Mouse (Mus musculus) lung, postnatal 0 days (tissue): ENCODE data around the gene Sorbs1. TPM values are rescaled to one million over a fixed set of nuclear protein-coding genes. Genes with fewer than 3 reads are reported as not detected.

Experiments
- ATAC-seq: fragments of 200-750 bp; cut with Nextera tagmentation; 2 replicates; pipeline ENCODE4 v1.8.0; 2017; ENCODE audit warnings: moderate library complexity
- DNase-seq: peaks from one replicate; pipeline ENCODE4 v3.0.0-alpha.2; 2016; ENCODE audit warnings: low spot score
- H3K27ac ChIP-seq: fragments of 300-500 bp; sonication (generic); 2 replicates; pipeline ENCODE4 v1.5.1; 2014; ENCODE audit warnings: antibody characterized with exemption, mild to moderate bottlenecking, low read length, mixed read lengths
- H3K27me3 ChIP-seq: fragments of 300-500 bp; sonication (generic); replicated peaks from 2 replicates; pipeline ENCODE4 v1.6.1; 2014; ENCODE audit warnings: low read length, mixed read lengths; ENCODE audit not compliant: insufficient read depth
- H3K36me3 ChIP-seq: fragments of 300-500 bp; sonication (generic); 2 replicates; pipeline ENCODE4 v1.6.1; 2014; ENCODE audit warnings: low read length, mixed read lengths; ENCODE audit not compliant: insufficient read depth
- H3K4me1 ChIP-seq: fragments of 300-500 bp; sonication (generic); 2 replicates; pipeline ENCODE4 v1.6.1; 2014; ENCODE audit warnings: antibody characterized with exemption, low read depth, low read length, mixed read lengths; ENCODE audit not compliant: insufficient read depth
- H3K4me2 ChIP-seq: fragments of 300-500 bp; sonication (generic); replicated peaks from 2 replicates; pipeline ENCODE4 v1.6.1; 2014; ENCODE audit warnings: low read depth, mild to moderate bottlenecking, low read length, moderate library complexity, mixed read lengths
- H3K4me3 ChIP-seq: fragments of 300-500 bp; sonication (generic); 2 replicates; pipeline ENCODE4 v1.5.1; 2014; ENCODE audit warnings: low read depth, low read length
- H3K9ac ChIP-seq: fragments of 300-500 bp; sonication (generic); replicated peaks from 2 replicates; pipeline ENCODE4 v1.6.1; 2014; ENCODE audit warnings: low read depth, mild to moderate bottlenecking
- H3K9me3 ChIP-seq: fragments of 300-500 bp; sonication (generic); 2 replicates; pipeline ENCODE4 v1.6.1; 2016; ENCODE audit warnings: low read length, mixed read lengths
- CTCF ChIP-seq: IDR thresholded peaks from 2 replicates; pipeline ENCODE4 v1.5.1; 2016; ENCODE audit warnings: antibody characterized with exemption, mild to moderate bottlenecking
- EP300 ChIP-seq: IDR thresholded peaks from 2 replicates; pipeline ENCODE4 v1.6.1; 2016; ENCODE audit warnings: antibody characterized with exemption, mild to moderate bottlenecking, control low read depth
- WGBS: fragments of 180-500 bp; shearing (Covaris S2); extraction: QIAGEN DNeasy Blood & Tissue Kit; methylation state at CpG from one replicate; pipeline ENCODE4 v1.1.7; 2014; 5-methylcytosine and 5-hydroxymethylcytosine counted together
- polyA plus RNA-seq: library from polyadenylated mRNA; unstranded; fragments of >200 nt; fragmentation: Nextera tagmentation; extraction: Ambion mirVana; gene quantifications from 2 replicates; pipeline ENCODE4 v1.2.1, GENCODE M21; 2015

The Sorbs1 gene
- polyA plus RNA-seq, 1 experiment from 2014 or later: 36.4 TPM

DNA sequence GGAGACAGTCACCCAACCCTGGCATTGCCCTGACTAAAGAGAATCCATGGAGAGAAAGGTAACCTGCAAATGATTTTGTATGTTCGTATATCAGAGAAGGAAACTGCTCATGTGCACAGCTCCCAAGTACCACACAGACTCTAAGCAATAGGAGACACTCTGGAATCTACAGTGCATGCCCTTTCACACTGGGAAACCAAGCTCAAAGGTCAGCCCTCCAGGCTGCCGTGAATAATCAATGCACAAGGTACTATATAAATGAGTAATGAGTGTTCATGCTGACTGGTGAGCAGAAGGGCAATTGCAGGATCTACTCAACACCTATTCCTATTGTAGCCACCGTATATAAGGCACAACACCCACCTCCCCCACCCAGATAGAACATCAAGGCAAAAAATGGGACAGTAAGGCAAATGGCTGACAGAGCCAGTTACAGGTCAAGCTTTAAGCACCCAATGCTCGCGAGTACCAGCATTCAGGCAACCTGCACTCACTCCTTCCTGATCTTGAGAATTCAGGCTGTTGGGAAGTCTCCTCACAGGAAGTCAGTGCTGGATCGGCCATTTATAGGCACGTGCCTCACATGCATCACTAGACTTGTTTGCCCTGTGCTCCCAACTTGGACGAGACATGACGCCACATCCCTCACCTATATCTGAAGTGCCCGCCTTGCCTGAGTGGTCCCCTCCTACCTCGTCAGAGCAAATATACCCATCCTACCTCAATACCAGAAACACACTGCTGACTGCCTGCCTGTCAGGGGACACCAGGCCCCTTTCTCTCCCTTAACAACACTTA is 13.4 kb downstream of the Sorbs1 start:
- no peak for ATAC-seq
- Histone ChIP-seq H3K9ac (no peak overlapping the region), H3K9me3 (no peaks in the 10 kb centered on the region), H3K27me3 (no peaks in the 10 kb centered on the region), H3K4me1 (no peaks in the 10 kb centered on the region; the same call in 1 of the 2 replicates), H3K4me3 (no peak overlapping the region), H3K27ac (no peak overlapping the region), H3K4me2 (no peak overlapping the region), H3K36me3 (no peaks in the 10 kb centered on the region; the same call in 1 of the 2 replicates)
- no peak for TF ChIP-seq EP300
- no peak for TF ChIP-seq CTCF
- 62% methylated on average over 11 of the region's 11 CpGs for WGBS
- no peak for DNase-seq

DNA sequence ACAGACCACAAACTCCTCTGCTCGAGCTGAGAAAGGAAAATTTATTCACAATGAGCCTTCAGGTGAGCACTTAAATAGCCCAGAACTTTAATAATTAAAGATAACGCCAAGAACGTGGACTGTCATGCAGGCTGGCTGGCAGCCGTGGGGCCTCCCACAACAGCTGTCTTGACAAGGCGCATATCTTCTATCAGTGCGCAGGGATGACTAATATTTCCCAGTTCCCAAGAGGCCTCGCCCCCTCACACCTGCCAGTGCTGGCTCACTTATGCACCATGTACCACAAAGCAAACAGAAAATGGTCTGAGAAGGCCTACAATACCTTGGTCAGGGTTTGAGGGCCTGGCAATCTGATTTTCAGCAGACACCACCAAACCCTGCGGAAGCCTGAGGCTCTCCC is 14.4 kb downstream of the Sorbs1 start:
- Histone ChIP-seq H3K4me3 (no peak overlapping the region), H3K27ac (no peak overlapping the region), H3K27me3 (no peaks in the 10 kb centered on the region), H3K4me2 (no peak overlapping the region), H3K9ac (no peak overlapping the region), H3K9me3 (no peaks in the 10 kb centered on the region), H3K4me1 (no peaks in the 10 kb centered on the region; the same call in 1 of the 2 replicates), H3K36me3 (no peaks in the 10 kb centered on the region; the same call in 1 of the 2 replicates)
- 52% methylated on average over 8 of the region's 8 CpGs for WGBS
- no peak for DNase-seq
- TF ChIP-seq CTCF (no peak), EP300 (no peak)
- ATAC-seq: peak; percentile 46

DNA sequence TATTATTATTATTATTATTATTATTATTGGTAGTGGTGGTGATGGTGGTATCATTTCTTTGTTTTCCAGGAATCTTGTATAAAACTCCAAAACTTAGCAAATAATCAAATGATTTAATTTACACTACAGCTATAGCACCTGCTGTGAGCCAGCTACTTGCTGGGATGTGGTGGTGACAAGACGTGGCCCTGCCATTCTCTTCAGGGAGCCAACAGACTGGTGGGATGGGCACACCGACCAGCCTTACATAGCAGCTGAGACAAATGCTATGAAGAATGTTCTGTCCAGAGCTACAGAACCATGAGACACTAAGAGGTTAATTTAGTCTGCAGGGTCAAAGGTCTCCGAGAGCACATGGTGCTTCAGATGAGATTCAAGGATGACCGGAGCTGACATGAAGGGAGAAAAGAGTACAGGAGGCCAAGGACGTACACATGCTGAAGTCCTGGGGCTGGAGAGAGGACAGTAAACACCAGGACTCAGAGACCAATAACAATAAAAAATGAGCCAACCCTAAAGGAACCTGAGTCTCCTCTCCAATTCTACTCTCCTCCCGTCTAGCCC is 15.3 kb downstream of the Sorbs1 start:
- H3K9ac ChIP-seq: no peak overlapping the region
- DNase-seq (no peak), ATAC-seq (no peak)
- H3K27ac ChIP-seq: no peak overlapping the region
- H3K36me3 ChIP-seq: no peaks in the 10 kb centered on the region; the same call in 1 of the 2 replicates
- WGBS: 85% methylated on average over 6 of the region's 6 CpGs
- TF ChIP-seq EP300 (no peak), CTCF (no peak)
- H3K9me3 ChIP-seq: no peaks in the 10 kb centered on the region
- H3K4me3 ChIP-seq: no peak overlapping the region
- no peaks in the 10 kb centered on the region; the same call in 1 of the 2 replicates for H3K4me1 ChIP-seq
- H3K4me2 ChIP-seq: no peak overlapping the region
- H3K27me3 ChIP-seq: no peaks in the 10 kb centered on the region

DNA sequence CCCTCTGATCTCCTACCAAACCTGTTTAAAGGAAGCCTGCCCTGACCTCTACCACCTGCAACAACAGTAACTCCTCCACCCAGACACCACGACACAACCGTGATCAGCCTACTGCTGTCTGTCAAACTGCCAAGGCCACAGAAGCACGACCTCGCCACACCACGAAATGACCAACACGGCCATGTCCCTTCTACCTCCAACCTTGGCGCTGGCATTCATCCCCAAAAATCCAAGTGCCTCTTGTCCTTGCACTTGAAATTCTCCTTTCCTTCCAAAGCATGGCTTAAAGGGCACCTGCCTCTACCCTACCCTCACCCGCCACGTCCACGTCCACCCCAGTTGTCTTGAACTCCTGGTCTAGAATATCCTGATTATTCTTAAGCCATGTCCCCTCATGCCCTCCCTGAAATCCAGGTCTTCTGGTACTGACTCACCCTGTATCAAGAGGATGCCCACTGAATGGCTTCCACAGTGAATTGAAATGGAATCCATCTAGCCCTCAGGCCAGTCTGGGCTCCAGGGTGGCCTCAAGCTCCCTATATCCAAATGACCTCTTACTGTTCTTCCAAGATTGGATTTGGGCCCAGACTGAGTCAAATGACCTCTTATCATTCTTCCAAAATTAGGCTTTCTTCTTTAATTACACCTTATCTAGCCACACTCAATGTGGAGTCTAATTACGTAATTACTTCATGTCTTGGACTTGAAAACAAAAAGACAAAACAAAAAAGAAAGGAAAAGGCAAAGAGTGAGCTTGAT is 16.9 kb downstream of the Sorbs1 start:
- ATAC-seq: no peak
- H3K4me3 ChIP-seq: no peak overlapping the region
- TF ChIP-seq EP300: no peak
- no peak for TF ChIP-seq CTCF
- H3K36me3 ChIP-seq: no peaks in the 10 kb centered on the region; the same call in 1 of the 2 replicates
- no peaks in the 10 kb centered on the region for H3K27me3 ChIP-seq
- no peaks in the 10 kb centered on the region; the same call in 1 of the 2 replicates for H3K4me1 ChIP-seq
- DNase-seq: no peak
- no peak overlapping the region for H3K9ac ChIP-seq
- H3K27ac ChIP-seq: no peak overlapping the region
- H3K4me2 ChIP-seq: no peak overlapping the region
- H3K9me3 ChIP-seq: no peaks in the 10 kb centered on the region
- WGBS: 77% methylated on average over 11 of the region's 11 CpGs

DNA sequence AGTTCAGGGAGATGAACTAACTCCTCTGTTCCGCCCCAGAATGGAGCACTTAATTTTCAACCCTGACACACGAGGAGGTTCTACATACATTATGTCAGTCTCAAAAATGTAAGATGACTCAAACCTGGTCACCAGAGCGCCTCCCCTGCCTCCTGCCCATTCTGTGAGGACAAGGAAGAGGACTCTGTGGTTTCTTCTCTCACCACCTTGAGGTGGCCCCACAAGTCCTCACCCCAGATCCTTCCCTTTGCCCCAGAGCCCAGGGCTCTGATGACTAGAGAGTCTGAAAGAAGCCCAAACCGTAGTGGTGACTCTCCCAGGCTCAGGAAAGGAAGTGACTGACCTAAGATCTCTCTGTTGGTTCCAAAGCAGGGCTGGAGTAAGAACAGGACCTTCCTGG is 17.5 kb downstream of the Sorbs1 start:
- ATAC-seq: no peak
- H3K9me3 ChIP-seq: no peaks in the 10 kb centered on the region

DNA sequence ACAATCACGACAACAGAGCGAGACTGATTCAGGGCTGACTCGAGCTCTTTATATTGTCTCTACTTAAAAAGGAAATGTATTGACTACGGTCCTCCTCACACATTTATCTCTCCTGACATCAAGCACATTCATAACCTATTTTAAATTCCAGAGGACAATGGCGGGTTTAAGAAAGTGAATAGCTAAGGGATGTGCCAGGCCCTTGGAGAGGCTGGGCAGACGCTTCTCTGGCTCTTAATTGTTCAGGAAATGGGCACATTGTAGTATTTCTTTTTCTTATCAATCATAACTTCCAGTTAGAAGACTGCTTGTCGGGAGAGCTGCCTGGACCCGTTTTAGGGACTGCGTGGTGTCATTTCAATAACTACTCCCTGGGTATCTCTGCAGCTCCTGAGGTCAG is 20.7 kb downstream of the Sorbs1 start:
- WGBS: 51% methylated on average over 9 of the region's 9 CpGs
- ATAC-seq: peak; percentile 47
- no peaks in the 10 kb centered on the region for H3K36me3 ChIP-seq
- H3K4me2 ChIP-seq: no peak overlapping the region
- H3K4me1 ChIP-seq: peaks cover 17% of the 10 kb centered on the region; the same call in 1 of the 2 replicates
- H3K9ac ChIP-seq: no peak overlapping the region
- DNase-seq: peak; percentile 63
- H3K9me3 ChIP-seq: no peaks in the 10 kb centered on the region
- H3K27ac ChIP-seq: peak overlapping the region; percentile 4; the same call in 1 of the 2 replicates
- no peaks in the 10 kb centered on the region for H3K27me3 ChIP-seq
- TF ChIP-seq EP300 (peak; percentile 73), CTCF (no peak)
- no peak overlapping the region for H3K4me3 ChIP-seq

More for the DNA sequence above, 17.5 kb downstream of the Sorbs1 start:
- TF ChIP-seq EP300: no peak
- no peak for TF ChIP-seq CTCF
- no peaks in the 10 kb centered on the region; the same call in 1 of the 2 replicates for H3K36me3 ChIP-seq
- H3K4me2 ChIP-seq: no peak overlapping the region
- WGBS: 59% methylated on average over 4 of the region's 4 CpGs
- no peak overlapping the region for H3K9ac ChIP-seq
- H3K27me3 ChIP-seq: no peaks in the 10 kb centered on the region
- H3K4me3 ChIP-seq: no peak overlapping the region
- no peak overlapping the region for H3K27ac ChIP-seq
- DNase-seq: no peak
- H3K4me1 ChIP-seq: no peaks in the 10 kb centered on the region; the same call in 1 of the 2 replicates
